Mouse (Mus musculus): ENCODE data around the gene Stat5b.

- TF ChIP-seq CTCF (IDR thresholded peaks at IDR 0.05; ENCODE audit: borderline replicate concordance, insufficient read depth, low read length) (no peak), POLR2A (IDR thresholded peaks at IDR 0.05; ENCODE audit: low read depth, low read length) (no peak)
These were observed 109.2 kb downstream of the Stat5b start for GRCm38 (mm10) chr11:100741348-100741747.
